Mouse (Mus musculus) spleen, adult 2 months (tissue): ENCODE data around the gene AC134908.4. TPM values are rescaled to one million over a fixed set of nuclear protein-coding genes. Genes with fewer than 3 reads are reported as not detected.

Source experiments
- DNase-seq, 2 experiments: peaks; one replicate each; pipeline versions ENCODE4 v3.0.0 to v3.0.0-alpha.2; 2012 to 2021; ENCODE audit warnings: low spot score in 2 of 2, low read depth in 1 of 2
- H3K27ac ChIP-seq: fragments of 200-500 bp; 2 replicates; pipeline ENCODE4 v1.5.1; 2012; ENCODE audit warnings: low read length, inconsistent platforms; ENCODE audit not compliant: insufficient read depth
- H3K27me3 ChIP-seq: fragments of 200-500 bp; 2 replicates; pipeline ENCODE4 v1.6.1; 2012; ENCODE audit warnings: mild to moderate bottlenecking, moderate library complexity, low read length, inconsistent platforms; ENCODE audit not compliant: control insufficient read depth, insufficient read depth
- H3K36me3 ChIP-seq: fragments of 200-500 bp; 2 replicates; pipeline ENCODE4 v1.6.1; 2012; ENCODE audit warnings: mild to moderate bottlenecking, low read length, inconsistent platforms; ENCODE audit not compliant: control insufficient read depth, insufficient read depth
- H3K4me1 ChIP-seq: fragments of 200-500 bp; 2 replicates; pipeline ENCODE4 v1.6.1; 2011; ENCODE audit warnings: inconsistent platforms; ENCODE audit not compliant: control insufficient read depth, insufficient read depth, insufficient read length
- H3K4me3 ChIP-seq: fragments of 200-500 bp; 2 replicates; pipeline ENCODE4 v1.5.1; 2011; ENCODE audit warnings: mild to moderate bottlenecking, inconsistent platforms; ENCODE audit not compliant: insufficient read depth, insufficient read length; ENCODE audit errors: extremely low read depth
- CTCF ChIP-seq: fragments of 200-500 bp; IDR thresholded peaks from 2 replicates; pipeline ENCODE4 v1.5.1; 2011; ENCODE audit warnings: mild to moderate bottlenecking, inconsistent platforms; ENCODE audit not compliant: insufficient read depth, insufficient read length, insufficient replicate concordance; ENCODE audit errors: extremely low read depth
- POLR2A ChIP-seq: fragments of 200-500 bp; IDR thresholded peaks from 2 replicates; pipeline ENCODE4 v1.6.1; 2011; ENCODE audit warnings: low read depth, low read length, inconsistent platforms
- WGBS: fragments of 180-500 bp; shearing (Covaris S2); methylation state at CpG from one replicate; pipeline ENCODE4 v1.1.7; 2018; 5-methylcytosine and 5-hydroxymethylcytosine counted together
- polyA plus RNA-seq: library from polyadenylated mRNA; depleted of rRNA; stranded (reverse); fragments of >200 nt; gene quantifications from 2 replicates; pipeline ENCODE4 v1.2.3, GENCODE M21; 2012

The AC134908.4 gene
- polyA plus RNA-seq, 1 experiment = 1.1 TPM

GRCm38 (mm10) chr17:25840519-25840918 lies 45.1 kb upstream of the AC134908.4 start:
- 95% methylated on average over 6 of the region's 6 CpGs for whole genome bisulfite sequencing
- peaks cover 30% of the 10 kb centered on the region for H3K36me3 ChIP-seq
- peaks cover 19% of the 10 kb centered on the region for H3K4me1 ChIP-seq
- no peak for TF ChIP-seq POLR2A
- TF ChIP-seq CTCF = no peak
- H3K27ac ChIP-seq = no peak overlapping the region
- no peak overlapping the region for H3K4me3 ChIP-seq
- DNase-seq = no peak
- H3K27me3 ChIP-seq = no peaks in the 10 kb centered on the region

DNA sequence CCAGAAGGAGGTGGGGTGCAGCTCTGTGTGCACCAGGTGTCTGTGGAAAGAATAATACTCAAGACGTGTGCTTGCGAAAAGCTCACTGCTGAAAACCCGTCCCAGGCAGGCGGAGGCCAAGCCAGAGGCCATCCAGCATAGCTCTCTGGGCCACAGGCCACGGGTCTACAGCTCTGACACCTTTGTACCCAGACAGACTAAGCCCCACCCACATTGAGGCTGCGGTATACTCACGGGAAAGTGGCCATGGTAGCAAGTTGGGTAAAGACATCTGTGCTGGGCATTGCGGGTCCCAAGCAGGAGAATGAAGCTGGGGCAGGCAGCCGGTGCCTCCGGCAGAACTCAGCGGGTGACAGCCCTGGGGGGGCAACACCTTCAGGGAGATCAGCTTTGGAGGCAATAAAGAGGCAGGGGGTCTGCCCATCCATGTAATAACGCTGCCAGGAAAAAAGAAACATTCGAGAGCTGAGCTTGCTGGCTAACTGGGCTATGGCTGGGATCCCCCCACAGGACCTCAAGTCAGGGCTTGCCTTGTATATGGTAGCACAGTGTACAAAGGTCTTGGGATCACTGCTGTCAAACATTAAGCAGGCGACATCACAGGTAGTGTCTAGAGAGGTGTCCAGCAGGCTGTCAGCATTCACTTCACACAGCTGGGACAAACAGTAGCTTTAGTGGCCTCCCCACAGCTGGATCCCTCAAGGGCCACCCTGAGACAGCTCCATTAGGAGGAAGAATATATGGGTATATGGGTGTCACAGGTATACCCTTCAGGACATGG lies 44.2 kb upstream of the AC134908.4 start:
- no peak overlapping the region for H3K27ac ChIP-seq

DNA sequence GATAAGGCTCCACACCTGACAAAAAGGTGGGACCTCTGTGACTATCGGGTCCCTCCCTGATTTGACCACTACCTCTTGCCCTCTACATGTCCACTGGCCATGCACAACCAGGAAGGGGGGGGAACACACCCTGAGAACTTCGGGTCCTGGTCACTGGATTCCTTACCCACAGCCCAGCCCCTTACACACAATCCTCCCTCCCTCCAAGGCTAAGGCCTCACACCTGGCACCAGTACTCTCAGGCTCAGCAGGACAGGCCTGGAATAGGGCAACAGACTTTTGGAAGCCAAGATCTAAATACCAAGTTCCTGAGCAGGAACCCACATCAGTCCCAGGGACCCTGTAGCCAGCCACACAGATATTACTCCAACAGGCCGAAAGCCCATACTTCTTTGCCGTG lies 43.4 kb upstream of the AC134908.4 start:
- DNase-seq = no peak
- Histone ChIP-seq H3K4me1 (peaks cover 16% of the 10 kb centered on the region), H3K27me3 (no peaks in the 10 kb centered on the region), H3K4me3 (no peak overlapping the region), H3K27ac (no peak overlapping the region), H3K36me3 (peaks cover 30% of the 10 kb centered on the region)
- TF ChIP-seq CTCF = no peak
- no peak for TF ChIP-seq POLR2A
- 90% methylated on average over 4 of the region's 4 CpGs for WGBS

More for the DNA sequence above, 44.2 kb upstream of the AC134908.4 start:
- H3K4me3 ChIP-seq = no peak overlapping the region
- peaks cover 13% of the 10 kb centered on the region for H3K4me1 ChIP-seq
- no peaks in the 10 kb centered on the region for H3K27me3 ChIP-seq
- WGBS = 93% methylated on average over 14 of the region's 14 CpGs
- peaks cover 30% of the 10 kb centered on the region for H3K36me3 ChIP-seq
- no peak for DNase-seq
- TF ChIP-seq POLR2A = no peak

- no peak for TF ChIP-seq CTCF
- TF ChIP-seq POLR2A = no peak
- H3K36me3 ChIP-seq = peaks cover 30% of the 10 kb centered on the region
- DNase-seq = no peak
- no peak overlapping the region for H3K27ac ChIP-seq
- H3K27me3 ChIP-seq = no peaks in the 10 kb centered on the region
- H3K4me3 ChIP-seq = no peak overlapping the region
- 74% methylated on average over 3 of the region's 3 CpGs for WGBS
- peaks cover 10% of the 10 kb centered on the region for H3K4me1 ChIP-seq
Observed at GRCm38 (mm10) chr17:25837533-25837932, 42.1 kb upstream of the AC134908.4 start.

DNA sequence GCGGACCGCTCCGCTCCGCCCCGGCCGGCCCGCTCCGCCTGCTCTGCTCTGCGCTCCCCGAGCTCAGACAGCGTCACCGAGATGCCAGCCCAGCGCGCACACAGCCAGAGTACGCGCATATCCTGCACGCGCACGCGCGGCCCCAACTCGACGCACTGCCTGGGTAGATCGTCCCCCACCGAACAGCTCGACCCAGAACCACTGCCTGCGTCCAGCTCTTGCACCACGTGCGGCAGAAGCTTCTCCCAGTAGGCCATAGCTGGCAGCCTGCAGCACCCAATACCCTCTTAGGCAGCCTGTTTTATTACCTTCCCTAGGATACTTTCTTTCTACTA lies 41.6 kb upstream of the AC134908.4 start, which contains the start of gene Rhbdl1:
Rhbdl1 (minus strand) TSS at position 220 of the 335 bp plus-strand sequence.
- H3K27me3 ChIP-seq = no peaks in the 10 kb centered on the region
- no peak for TF ChIP-seq CTCF
- H3K4me3 ChIP-seq = no peak within 1 kb of the TSS; the same call in 1 of the 2 replicates
- no peak within 1 kb of the TSS for H3K27ac ChIP-seq
- no peak for DNase-seq
- WGBS = 14% methylated on average over 29 of the region's 29 CpGs
- H3K4me1 ChIP-seq = peaks cover 11% of the 10 kb centered on the region
- peaks cover 27% of the 10 kb centered on the region for H3K36me3 ChIP-seq

DNA sequence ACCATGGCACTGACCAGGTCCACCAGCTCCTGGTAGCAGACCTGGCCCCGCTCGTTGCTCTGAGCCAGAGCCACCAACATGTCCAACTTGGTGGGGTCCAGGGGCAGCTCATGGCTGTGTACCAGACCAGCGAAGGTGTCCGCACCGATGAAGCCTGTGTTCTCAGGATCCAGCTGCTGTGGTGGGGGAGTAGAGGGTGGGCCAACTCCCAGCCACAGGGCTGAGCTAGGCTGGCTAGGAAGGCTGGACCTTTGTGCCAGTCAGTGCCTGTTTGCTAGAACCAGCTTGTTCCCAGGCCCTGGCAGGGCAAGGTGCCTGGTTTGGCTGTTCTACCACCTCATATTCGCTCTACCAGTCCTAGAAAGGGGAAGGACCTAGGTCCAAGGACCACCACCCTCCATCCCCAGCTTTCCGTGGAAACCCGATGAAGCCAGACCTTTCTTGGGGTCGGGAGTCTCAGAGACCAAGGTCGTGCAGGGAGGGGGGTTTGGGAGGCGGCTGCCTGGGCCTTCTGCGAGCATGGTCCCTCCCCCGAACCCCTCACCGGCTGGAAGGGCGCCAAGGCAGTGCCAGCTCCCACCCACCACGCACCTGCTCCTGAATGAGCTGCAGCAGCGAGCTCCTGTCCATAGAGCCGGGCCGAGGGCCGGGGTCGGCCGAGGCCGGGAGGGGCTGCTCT lies 41.1 kb upstream of the AC134908.4 start:
- no peak for DNase-seq
- H3K36me3 ChIP-seq = peaks cover 24% of the 10 kb centered on the region
- no peak overlapping the region; the same call in 1 of the 2 replicates for H3K4me3 ChIP-seq
- H3K27ac ChIP-seq = no peak overlapping the region
- no peaks in the 10 kb centered on the region for H3K27me3 ChIP-seq
- no peak for TF ChIP-seq POLR2A
- TF ChIP-seq CTCF = no peak
- 29% methylated on average over 23 of the region's 23 CpGs for WGBS
- peaks cover 16% of the 10 kb centered on the region for H3K4me1 ChIP-seq

GRCm38 (mm10) chr17:25835816-25836215 lies 40.4 kb upstream of the AC134908.4 start:
- Histone ChIP-seq H3K36me3 (peaks cover 24% of the 10 kb centered on the region), H3K27me3 (no peaks in the 10 kb centered on the region), H3K4me3 (no peak overlapping the region), H3K27ac (no peak overlapping the region), H3K4me1 (peaks cover 17% of the 10 kb centered on the region)
- 91% methylated on average over 16 of the region's 16 CpGs for WGBS
- DNase-seq = no peak
- no peak for TF ChIP-seq POLR2A
- no peak for TF ChIP-seq CTCF
